Mouse (Mus musculus) brain, adult 2 months (tissue): ENCODE data around the gene Mroh2a.

Experiments used
- DNase-seq: peaks from one replicate; pipeline ENCODE4 v3.0.0; 2011; ENCODE audit warnings: low read depth, low spot score

Gene Mroh2a

DNA sequence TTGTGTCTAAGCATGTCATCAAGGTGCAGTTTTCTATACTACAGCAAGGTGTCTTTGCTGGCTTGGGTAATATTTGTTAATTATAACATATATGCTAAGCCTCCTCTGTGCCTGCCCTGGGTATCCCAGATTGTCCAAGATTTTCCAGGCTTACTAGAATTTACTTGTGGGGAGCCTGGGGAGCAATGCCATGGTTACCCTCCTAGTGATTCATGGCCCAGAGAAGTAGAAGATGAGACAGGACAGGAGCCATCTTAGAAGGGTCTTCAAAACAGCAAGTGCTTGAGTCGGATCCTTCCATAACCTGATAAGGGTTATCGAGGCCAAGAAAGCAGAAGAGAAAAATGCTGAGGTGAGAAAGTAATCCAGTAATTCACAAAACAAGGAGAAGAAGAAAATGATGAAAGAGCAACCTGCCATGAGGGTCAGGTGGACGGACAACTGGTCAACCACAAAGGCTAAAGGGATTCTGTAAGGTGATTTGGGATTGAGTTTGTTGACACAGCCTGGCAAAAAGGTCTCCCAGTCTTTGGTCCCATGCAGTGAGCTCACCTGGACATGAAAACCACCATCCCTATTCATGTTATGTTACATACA lies 64.7 kb downstream of the Mroh2a start:
- no peak for DNase-seq

DNA sequence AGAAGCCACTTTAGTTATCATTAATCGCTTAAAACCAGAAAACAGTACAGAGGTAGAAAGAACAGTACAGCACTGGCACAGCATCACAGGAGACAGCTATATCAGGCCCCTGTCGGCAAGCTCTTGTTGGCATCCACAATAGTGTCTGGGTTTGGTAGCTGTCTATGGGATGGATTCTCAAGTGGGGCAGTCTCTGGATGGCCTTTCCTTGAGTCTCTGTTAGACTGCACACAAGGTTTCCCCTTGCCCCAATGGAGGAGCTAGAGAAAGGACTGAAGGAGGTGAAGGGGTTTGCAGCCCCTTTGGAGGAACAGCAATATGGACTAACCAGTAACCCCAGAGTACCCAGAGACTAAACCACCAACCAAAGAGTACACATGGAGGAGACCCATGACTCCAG lies 65.3 kb downstream of the Mroh2a start:
- DNase-seq: no peak

DNA sequence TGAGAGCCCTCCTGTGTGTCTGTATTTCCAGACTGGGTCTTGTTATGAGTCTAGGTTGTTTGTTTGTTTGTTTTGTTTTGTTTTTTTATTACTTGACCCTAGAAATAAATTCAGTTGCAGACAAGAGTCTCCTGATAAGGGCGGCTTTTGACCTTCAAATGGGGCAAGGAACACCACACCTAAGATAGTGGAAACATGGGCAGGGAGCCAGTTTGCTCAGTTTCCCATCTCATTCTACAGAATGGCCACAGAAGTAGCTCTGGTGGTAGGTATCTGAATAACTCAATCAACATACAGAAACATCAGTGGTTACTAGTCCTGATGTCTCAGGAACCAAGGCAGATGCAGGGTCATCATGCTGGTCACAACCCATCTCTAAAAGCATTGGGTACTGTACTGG lies 67.9 kb downstream of the Mroh2a start:
- no peak for DNase-seq

GRCm38 (mm10) chr1:88296171-88296920 lies 69.6 kb downstream of the Mroh2a start:
- no peak for DNase-seq

GRCm38 (mm10) chr1:88297480-88298258 lies 70.9 kb downstream of the Mroh2a start:
- DNase-seq: no peak

DNA sequence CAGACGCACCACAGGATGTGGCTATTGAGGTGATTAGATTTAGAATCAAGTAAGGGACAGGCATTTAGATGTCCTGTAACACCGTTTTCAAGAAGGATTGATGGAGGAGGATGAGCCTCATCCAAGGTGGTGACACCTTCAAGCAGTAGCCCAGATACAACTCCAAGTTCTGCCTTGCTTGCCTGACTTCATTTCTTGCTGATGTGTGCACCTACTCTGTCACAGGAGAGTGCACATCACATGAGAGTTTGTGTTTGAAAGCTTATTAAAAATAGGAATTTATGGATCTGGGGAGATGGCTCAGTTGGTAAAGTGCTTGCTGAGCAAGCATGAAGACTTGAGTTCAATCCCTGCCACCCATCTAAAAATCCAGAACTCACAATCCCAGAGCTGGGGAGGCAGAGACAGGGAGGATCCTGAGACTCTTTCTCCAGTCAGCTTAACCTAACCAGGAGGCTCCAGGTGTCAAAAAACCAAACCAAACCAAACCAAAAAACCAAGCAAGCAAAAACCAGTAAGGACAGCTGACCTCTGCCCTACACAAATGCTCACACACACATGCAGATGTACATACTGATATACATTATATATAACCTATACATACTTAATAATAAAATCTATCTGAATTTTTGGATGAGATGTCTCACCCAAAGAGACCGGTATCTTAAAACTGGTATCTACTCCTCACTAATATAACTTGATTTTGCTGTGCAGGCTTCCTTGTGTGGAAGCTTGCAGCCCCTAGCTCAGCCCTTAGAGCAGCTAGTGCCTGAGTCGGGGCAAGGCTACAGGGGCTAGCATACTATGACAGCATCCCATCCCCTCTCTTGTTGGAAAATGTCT lies 72.1 kb downstream of the Mroh2a start:
- no peak for DNase-seq

GRCm38 (mm10) chr1:88299529-88299945 lies 72.8 kb downstream of the Mroh2a start:
- no peak for DNase-seq

DNA sequence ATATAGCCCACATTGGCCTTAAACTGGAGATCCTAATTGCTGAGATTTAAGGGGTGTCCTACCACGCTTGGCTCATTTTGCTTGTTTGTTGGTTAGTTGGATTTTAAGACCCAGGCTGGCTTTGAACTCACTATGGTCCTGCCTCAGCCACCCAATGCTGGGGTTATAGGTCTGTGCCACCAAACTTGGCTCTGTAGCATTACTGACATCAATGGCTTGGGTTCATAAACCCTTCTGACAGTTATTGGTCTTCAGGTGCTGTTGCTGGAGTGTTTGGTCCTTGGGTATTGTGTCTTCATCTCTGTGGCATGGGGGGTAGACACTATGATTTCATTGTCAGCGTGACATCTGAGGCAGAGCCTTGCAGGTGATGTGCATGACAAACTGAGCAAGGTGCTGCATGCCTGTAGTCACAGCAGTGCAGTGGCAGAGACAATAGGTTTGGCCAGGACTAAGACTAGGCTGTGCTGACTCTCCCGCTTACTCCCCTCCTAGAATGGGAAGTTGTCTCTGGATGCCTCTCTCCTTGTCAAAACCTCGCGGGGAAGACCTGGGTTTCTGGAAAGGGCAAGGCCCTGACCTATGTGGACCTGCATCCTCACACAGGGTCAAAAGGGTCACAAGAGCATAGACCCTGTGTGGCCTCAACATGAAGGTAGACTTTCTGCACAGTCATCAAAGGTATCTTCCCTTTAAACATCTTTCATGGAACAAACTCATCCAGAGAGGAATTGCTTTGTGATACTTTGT lies 73.7 kb downstream of the Mroh2a start:
- DNase-seq: no peak

- no peak for DNase-seq
Observed at GRCm38 (mm10) chr1:88301121-88302014, 74.6 kb downstream of the Mroh2a start.

GRCm38 (mm10) chr1:88302057-88302740 lies 75.4 kb downstream of the Mroh2a start:
- no peak for DNase-seq

DNA sequence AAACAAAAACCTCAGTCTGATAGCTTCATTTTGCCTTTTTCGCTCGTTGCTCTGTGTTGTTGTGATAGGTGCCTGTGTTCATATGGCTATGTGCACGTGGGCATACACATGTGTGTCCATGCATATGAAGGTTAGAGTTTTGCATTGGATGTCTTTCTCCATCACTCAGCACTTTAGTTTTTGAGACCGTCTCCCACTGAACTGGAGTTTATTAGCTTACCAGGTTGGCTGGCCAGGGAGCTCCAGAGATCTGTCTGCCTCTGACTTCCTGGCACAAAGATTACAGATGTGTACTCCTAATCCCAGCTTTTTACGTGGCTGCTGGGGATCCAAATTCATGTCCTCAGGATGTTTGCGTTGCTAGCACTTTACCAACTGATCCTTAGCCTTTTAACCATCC lies 77.0 kb downstream of the Mroh2a start:
- no peak for DNase-seq

- no peak for DNase-seq
Observed at GRCm38 (mm10) chr1:88304261-88304985, 77.6 kb downstream of the Mroh2a start.

GRCm38 (mm10) chr1:88305018-88305795 lies 78.4 kb downstream of the Mroh2a start:
- DNase-seq: no peak

- DNase-seq: no peak
Observed at GRCm38 (mm10) chr1:88306543-88306942, 79.8 kb downstream of the Mroh2a start.

DNA sequence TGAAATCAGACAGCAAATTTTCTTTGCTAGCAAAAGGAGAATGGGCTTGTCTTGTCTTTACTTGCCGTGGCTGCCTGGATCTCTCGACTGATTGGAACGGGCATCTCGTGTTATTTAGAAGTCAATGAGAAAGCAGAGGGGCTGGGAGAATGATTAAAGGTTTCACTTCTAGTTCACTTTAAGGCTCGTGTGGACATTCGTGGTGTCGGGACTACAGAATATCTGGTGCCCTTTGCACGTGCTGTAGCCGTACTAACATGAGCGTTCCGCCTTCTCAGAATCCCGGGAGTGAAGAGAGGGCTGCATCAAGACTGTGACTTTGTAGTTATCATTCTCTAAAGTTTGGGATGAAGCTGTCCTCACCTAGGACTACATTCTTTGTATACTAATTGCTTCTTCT lies 80.4 kb downstream of the Mroh2a start:
- DNase-seq: no peak

GRCm38 (mm10) chr1:88309020-88309419 lies 82.2 kb downstream of the Mroh2a start:
- DNase-seq: no peak

GRCm38 (mm10) chr1:88309905-88310304 lies 83.1 kb downstream of the Mroh2a start:
- DNase-seq: no peak

DNA sequence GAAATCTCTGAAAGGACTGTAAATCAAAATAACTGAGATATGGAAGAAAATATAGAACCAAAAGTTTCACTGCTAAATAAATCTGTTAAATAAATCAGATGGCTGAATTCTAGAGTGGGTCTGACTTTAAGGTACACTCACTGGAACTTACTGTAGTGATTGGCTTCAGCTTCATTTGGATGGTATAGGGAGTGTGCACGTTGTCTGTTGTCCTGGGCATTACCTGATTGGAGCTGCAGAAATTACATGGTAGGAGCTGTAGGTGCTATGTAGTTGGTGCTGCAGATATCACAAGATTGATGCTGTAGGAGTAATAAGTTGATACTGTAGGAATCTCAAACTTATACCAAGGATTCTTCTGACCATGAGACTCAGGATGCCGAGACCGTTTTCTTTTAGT lies 83.6 kb downstream of the Mroh2a start:
- no peak for DNase-seq
